Mouse (Mus musculus): Measurements from ENCODE around the gene Izumo1r.

DNA sequence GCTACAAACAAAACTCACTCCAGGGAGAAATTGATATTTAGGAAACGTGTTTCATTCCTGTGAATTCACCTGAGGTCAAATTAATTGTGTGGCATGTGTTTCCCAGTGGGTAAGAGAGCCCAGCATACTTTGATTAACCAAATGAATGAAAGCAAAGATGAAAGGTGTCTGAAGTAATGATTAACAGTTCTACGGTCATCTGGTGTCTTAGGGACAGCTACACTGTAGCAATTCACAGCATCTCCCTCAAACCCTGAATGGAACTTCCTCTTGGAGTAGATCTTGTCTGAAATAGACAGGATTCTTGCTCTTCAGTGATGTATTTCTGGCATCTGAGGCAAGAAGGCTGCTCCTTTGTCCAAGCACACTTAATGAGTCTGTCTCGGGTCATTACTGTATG is 42.2 kb upstream of the Izumo1r start:
- TF ChIP-seq POLR2A (IDR thresholded peaks at IDR 0.05; ENCODE audit: control insufficient read depth, extremely low read depth, insufficient read depth, low read length, poor library complexity) (no peak), CTCF (IDR thresholded peaks at IDR 0.05; ENCODE audit: borderline replicate concordance, control insufficient read depth, extremely low read depth, insufficient read depth, low read length, poor library complexity) (no peak)

Measured in thymus, adult 2 months (tissue).